Mouse (Mus musculus): ENCODE results near the gene Gal3st2. TPM values are rescaled to one million over a fixed set of nuclear protein-coding genes. Genes with fewer than 3 reads are reported as not detected.
"Not testable (repeated sequence)": the region's sequence is repeated elsewhere in the genome, so short reads cannot be mapped to it uniquely, and the experiment has no call there.

Gal3st2 gene
- polyA plus RNA-seq (2014; fragmentation: Nextera tagmentation; extraction: Ambion mirVana) = not detected in 2 replicates

- not testable (repeated sequence) for H3K27me3 ChIP-seq (ENCODE audit: control insufficient read depth, insufficient read depth, low read length); H3K27ac ChIP-seq (ENCODE audit: low read length); H3K9ac ChIP-seq (replicated peaks; ENCODE audit: low read depth, low read length); H3K9me3 ChIP-seq (ENCODE audit: control insufficient read depth, low read depth, low read length); H3K4me1 ChIP-seq (ENCODE audit: control insufficient read depth, insufficient read depth, low read length); H3K36me3 ChIP-seq (ENCODE audit: control insufficient read depth, insufficient read depth, low read length); H3K4me3 ChIP-seq (ENCODE audit: low read depth, low read length); ATAC-seq (ENCODE audit: insufficient number of reproducible peaks, insufficient read depth, low FRiP score, low read depth); H3K4me2 ChIP-seq (replicated peaks; ENCODE audit: low read depth, low read length)
- WGBS = 44% methylated on average over 2 of the region's 2 CpGs
Observed at GRCm38 (mm10) chr1:93861048-93861447, at the start of gene Gal3st2. TSS of gene Gal3st2 (plus strand) at chr1:93861306.

GRCm38 (mm10) chr1:93811495-93812039, 49.5 kb upstream of the Gal3st2 start:
- no peaks in the 10 kb centered on the region for H3K27me3 ChIP-seq (ENCODE audit: control insufficient read depth, insufficient read depth, low read length)
- no peak overlapping the region for H3K9ac ChIP-seq (replicated peaks; ENCODE audit: low read depth, low read length)
- H3K4me2 ChIP-seq (replicated peaks; ENCODE audit: low read depth, low read length) = no peak overlapping the region
- H3K36me3 ChIP-seq (ENCODE audit: control insufficient read depth, insufficient read depth, low read length) = peaks cover 78% of the 10 kb centered on the region
- ATAC-seq (ENCODE audit: insufficient number of reproducible peaks, insufficient read depth, low FRiP score, low read depth) = no peak
- no peak overlapping the region for H3K4me3 ChIP-seq (ENCODE audit: low read depth, low read length)
- H3K4me1 ChIP-seq (ENCODE audit: control insufficient read depth, insufficient read depth, low read length) = no peaks in the 10 kb centered on the region
- WGBS = 87% methylated on average over 8 of the region's 8 CpGs
- H3K9me3 ChIP-seq (ENCODE audit: control insufficient read depth, low read depth, low read length) = no peaks in the 10 kb centered on the region
- no peak overlapping the region for H3K27ac ChIP-seq (ENCODE audit: low read length)

GRCm38 (mm10) chr1:93817823-93818532, 43.1 kb upstream of the Gal3st2 start:
- Histone ChIP-seq H3K36me3 (ENCODE audit: control insufficient read depth, insufficient read depth, low read length) (peaks cover 79% of the 10 kb centered on the region), H3K9ac (replicated peaks; ENCODE audit: low read depth, low read length) (no peak overlapping the region), H3K9me3 (ENCODE audit: control insufficient read depth, low read depth, low read length) (no peaks in the 10 kb centered on the region), H3K27me3 (ENCODE audit: control insufficient read depth, insufficient read depth, low read length) (no peaks in the 10 kb centered on the region), H3K4me1 (ENCODE audit: control insufficient read depth, insufficient read depth, low read length) (no peaks in the 10 kb centered on the region), H3K27ac (ENCODE audit: low read length) (no peak overlapping the region), H3K4me3 (ENCODE audit: low read depth, low read length) (no peak overlapping the region), H3K4me2 (replicated peaks; ENCODE audit: low read depth, low read length) (no peak overlapping the region)
- no peak for ATAC-seq (ENCODE audit: insufficient number of reproducible peaks, insufficient read depth, low FRiP score, low read depth)
- WGBS = 94% methylated on average over 8 of the region's 8 CpGs

- H3K9me3 ChIP-seq (ENCODE audit: control insufficient read depth, low read depth, low read length) = no peaks in the 10 kb centered on the region
- no peak for ATAC-seq (ENCODE audit: insufficient number of reproducible peaks, insufficient read depth, low FRiP score, low read depth)
- no peak overlapping the region for H3K9ac ChIP-seq (replicated peaks; ENCODE audit: low read depth, low read length)
- H3K36me3 ChIP-seq (ENCODE audit: control insufficient read depth, insufficient read depth, low read length) = peaks cover 72% of the 10 kb centered on the region
- H3K4me1 ChIP-seq (ENCODE audit: control insufficient read depth, insufficient read depth, low read length) = no peaks in the 10 kb centered on the region
- no peak overlapping the region for H3K4me3 ChIP-seq (ENCODE audit: low read depth, low read length)
- H3K27me3 ChIP-seq (ENCODE audit: control insufficient read depth, insufficient read depth, low read length) = no peaks in the 10 kb centered on the region
- no peak overlapping the region for H3K27ac ChIP-seq (ENCODE audit: low read length)
- H3K4me2 ChIP-seq (replicated peaks; ENCODE audit: low read depth, low read length) = no peak overlapping the region
- 94% methylated on average over 7 of the region's 7 CpGs for WGBS
Observed at GRCm38 (mm10) chr1:93818722-93819121, 42.4 kb upstream of the Gal3st2 start.

GRCm38 (mm10) chr1:93823796-93824495, 37.2 kb upstream of the Gal3st2 start:
- no peaks in the 10 kb centered on the region for H3K9me3 ChIP-seq (ENCODE audit: control insufficient read depth, low read depth, low read length)
- no peak overlapping the region for H3K4me3 ChIP-seq (ENCODE audit: low read depth, low read length)
- no peak overlapping the region; the same call in 1 of the 2 replicates for H3K4me2 ChIP-seq (replicated peaks; ENCODE audit: low read depth, low read length)
- H3K27me3 ChIP-seq (ENCODE audit: control insufficient read depth, insufficient read depth, low read length) = no peaks in the 10 kb centered on the region
- 81% methylated on average over 3 of the region's 3 CpGs for WGBS
- peaks cover 22% of the 10 kb centered on the region for H3K36me3 ChIP-seq (ENCODE audit: control insufficient read depth, insufficient read depth, low read length)
- H3K27ac ChIP-seq (ENCODE audit: low read length) = no peak overlapping the region
- ATAC-seq (ENCODE audit: insufficient number of reproducible peaks, insufficient read depth, low FRiP score, low read depth) = no peak
- H3K9ac ChIP-seq (replicated peaks; ENCODE audit: low read depth, low read length) = no peak overlapping the region
- 0 out of 2 replicates have a peak, but pooled peaks cover 3% of the 10 kb centered on the region for H3K4me1 ChIP-seq (ENCODE audit: control insufficient read depth, insufficient read depth, low read length)

GRCm38 (mm10) chr1:93824609-93825008, 36.5 kb upstream of the Gal3st2 start, which contains the start of gene D2hgdh:
TSS of gene D2hgdh (plus strand) at chr1:93824909.
- Histone ChIP-seq H3K4me3 (ENCODE audit: low read depth, low read length) (peak within 1 kb of the TSS; percentile 46), H3K9ac (replicated peaks; ENCODE audit: low read depth, low read length) (peak within 1 kb of the TSS; percentile 46), H3K4me1 (ENCODE audit: control insufficient read depth, insufficient read depth, low read length) (0 out of 2 replicates have a peak, but pooled peaks cover 3% of the 10 kb centered on the region), H3K27me3 (ENCODE audit: control insufficient read depth, insufficient read depth, low read length) (no peaks in the 10 kb centered on the region), H3K27ac (ENCODE audit: low read length) (peak within 1 kb of the TSS; percentile 90), H3K9me3 (ENCODE audit: control insufficient read depth, low read depth, low read length) (no peaks in the 10 kb centered on the region), H3K36me3 (ENCODE audit: control insufficient read depth, insufficient read depth, low read length) (peaks cover 17% of the 10 kb centered on the region), H3K4me2 (replicated peaks; ENCODE audit: low read depth, low read length) (peak within 1 kb of the TSS; percentile 76)
- 6% methylated on average over 10 of the region's 10 CpGs for whole genome bisulfite sequencing
- ATAC-seq (ENCODE audit: insufficient number of reproducible peaks, insufficient read depth, low FRiP score, low read depth) = no peak

- Histone ChIP-seq H3K9me3 (ENCODE audit: control insufficient read depth, low read depth, low read length) (no peaks in the 10 kb centered on the region), H3K4me3 (ENCODE audit: low read depth, low read length) (peak overlapping the region; percentile 46), H3K27ac (ENCODE audit: low read length) (peak overlapping the region; percentile 90), H3K36me3 (ENCODE audit: control insufficient read depth, insufficient read depth, low read length) (peaks cover 14% of the 10 kb centered on the region), H3K4me1 (ENCODE audit: control insufficient read depth, insufficient read depth, low read length) (0 out of 2 replicates have a peak, but pooled peaks cover 3% of the 10 kb centered on the region), H3K9ac (replicated peaks; ENCODE audit: low read depth, low read length) (peak overlapping the region; percentile 46), H3K4me2 (replicated peaks; ENCODE audit: low read depth, low read length) (peak overlapping the region; percentile 76), H3K27me3 (ENCODE audit: control insufficient read depth, insufficient read depth, low read length) (no peaks in the 10 kb centered on the region)
- peak; percentile 97 for ATAC-seq (ENCODE audit: insufficient number of reproducible peaks, insufficient read depth, low FRiP score, low read depth)
- under 1% methylated on average over 30 of the region's 30 CpGs for WGBS
Observed at GRCm38 (mm10) chr1:93825105-93825674, 35.9 kb upstream of the Gal3st2 start.

Data from stomach, embryonic 14.5 days (tissue).